Mouse (Mus musculus) gastrocnemius, adult 8-10 months (tissue): Measurements from ENCODE around the gene Ccnk. TPM values are rescaled to one million over a fixed set of nuclear protein-coding genes. Genes with fewer than 3 reads are reported as not detected.

Source experiments
- DNase-seq, 2 experiments: peaks; one replicate each; pipeline ENCODE4 v3.0.0; 2022; ENCODE audit warnings: low spot score in 2 of 2
- total RNA-seq, 4 experiments: library from RNA; stranded (reverse); gene quantifications; 2 replicates each; pipeline ENCODE4 v1.2.4; 2022

Ccnk gene
- total RNA-seq, 4 experiments from 2014 or later: 133 to 150 (median 139) TPM

DNA sequence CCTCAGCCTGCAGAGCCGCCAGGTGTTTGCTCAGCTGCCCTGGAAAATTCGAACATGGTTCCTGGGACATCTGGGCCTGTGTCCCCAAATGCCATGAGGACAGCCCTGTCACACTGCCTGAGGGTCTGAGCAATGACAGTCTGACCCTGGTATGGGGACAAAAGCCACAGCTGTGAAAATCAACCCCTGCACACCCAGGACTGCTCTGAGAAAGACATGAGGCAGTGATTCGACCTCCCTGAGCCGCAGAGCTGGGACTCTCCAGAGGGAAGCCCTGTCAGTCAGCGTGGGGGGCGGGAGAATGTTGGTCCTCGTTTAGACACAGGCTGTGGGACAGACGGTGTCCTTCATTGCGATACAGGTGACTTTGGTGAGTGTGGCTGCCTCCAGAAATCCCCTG lies 66.2 kb downstream of the Ccnk start:
- DNase-seq: no peak

DNA sequence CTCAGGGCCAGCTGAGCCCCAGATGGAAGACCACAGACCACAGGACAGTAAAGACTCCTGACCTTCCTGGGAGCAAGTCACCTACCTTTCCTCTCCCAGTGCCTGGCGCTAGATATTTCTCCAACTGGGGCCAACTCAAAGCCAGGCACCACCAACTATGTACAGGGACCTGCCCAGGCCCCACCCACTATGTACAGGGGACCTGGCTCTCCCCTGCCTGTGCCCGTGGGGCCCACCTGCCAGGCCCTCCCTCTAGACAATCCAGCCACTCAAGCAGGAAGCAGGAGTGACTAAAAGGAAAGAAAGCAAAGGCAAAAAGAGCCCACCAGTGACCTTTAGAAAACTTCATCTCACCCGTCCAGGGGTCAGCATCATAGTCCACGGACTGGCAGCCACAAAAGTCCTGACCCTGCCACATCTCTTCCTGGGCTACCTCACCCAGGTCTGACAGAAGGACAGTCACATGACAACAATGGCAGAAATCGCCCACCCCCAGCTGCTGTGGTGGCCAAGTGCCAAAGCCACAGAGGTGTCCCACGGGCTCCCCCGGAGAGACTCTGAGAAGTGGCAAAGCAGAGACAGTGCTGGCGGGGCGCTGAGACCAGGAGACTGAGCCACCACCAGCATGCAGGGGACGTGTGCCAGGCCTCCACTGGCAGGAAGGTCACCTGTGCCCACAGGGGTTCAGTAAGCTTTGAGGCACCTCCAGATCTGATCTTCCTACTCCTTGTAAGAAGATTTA lies 67.6 kb downstream of the Ccnk start:
- no peak for DNase-seq

DNA sequence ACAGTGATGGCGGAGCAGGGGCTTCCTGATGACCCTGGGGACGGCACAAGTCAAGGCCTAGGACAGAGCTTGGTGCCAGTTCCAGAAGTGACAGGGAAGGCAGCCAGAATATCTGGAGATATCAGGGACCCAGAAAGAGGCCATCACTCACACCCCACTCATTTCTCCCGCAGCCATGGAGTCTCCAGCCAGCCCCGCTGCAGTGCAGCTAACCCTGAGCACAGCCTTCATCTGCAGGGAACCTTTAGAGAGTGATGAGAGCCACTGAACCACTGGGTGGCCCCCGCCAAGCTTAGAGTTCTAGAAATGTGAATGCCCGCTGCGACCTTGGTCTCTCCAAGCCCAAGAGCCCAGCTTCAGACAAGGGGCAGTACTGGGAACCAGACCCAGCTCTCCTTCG lies 69.6 kb downstream of the Ccnk start:
- DNase-seq: no peak

DNA sequence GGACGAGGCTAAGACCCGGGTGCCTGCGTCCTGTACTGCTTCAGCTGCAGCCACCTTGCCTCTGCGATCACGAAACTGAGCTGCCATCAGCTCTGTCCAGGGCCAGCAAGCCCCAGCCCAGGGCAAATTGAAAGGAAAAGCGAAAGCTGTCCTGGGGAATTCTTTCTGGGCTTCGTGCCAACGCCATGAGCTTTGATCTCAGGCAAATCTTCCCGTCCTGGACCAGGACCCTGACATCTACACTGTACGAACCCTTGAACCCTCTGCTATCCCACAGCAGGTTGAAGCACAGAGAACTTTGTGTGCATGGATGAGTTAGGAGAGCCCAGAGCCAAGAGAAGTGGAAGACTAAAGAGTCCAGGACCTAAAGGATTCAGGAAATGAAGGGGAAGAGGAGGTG lies 70.1 kb downstream of the Ccnk start:
- DNase-seq: no peak

DNA sequence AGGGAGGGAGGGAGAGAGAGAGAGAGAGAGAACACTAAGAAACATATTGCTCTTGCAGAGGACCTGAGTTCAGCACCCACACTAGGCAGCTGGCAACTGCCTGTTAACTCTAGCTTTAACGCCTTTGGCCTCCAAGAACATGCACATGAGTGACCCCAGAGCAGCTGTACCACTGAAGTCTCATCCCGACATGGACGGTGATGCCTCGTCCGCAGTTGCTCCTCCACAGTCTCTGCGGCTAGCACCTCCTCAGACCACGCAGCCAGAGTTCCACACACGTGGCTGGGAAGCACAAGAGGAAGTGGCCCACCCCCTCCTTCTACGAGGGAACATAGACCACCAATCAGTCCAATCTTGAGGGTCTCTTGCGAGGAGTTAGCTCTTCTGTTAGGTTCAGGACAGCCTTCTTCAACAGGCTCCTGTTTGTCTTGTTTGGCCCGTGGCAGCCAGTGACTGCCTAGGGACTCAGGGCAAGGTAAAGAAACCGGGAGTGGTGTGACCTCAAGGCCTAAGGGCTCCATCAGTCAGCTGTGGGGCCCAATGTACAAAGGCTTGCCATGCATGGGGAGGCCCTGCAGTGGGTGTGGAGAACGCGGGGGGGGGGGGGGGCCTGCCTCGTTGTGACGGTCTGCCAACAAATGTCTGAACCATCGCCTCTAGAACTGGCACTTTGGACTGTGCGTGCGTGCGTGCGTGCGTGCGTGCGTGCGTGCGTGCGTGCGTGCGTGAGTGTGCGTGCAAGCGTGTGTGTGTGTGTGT lies 71.8 kb downstream of the Ccnk start:
- no peak for DNase-seq

DNA sequence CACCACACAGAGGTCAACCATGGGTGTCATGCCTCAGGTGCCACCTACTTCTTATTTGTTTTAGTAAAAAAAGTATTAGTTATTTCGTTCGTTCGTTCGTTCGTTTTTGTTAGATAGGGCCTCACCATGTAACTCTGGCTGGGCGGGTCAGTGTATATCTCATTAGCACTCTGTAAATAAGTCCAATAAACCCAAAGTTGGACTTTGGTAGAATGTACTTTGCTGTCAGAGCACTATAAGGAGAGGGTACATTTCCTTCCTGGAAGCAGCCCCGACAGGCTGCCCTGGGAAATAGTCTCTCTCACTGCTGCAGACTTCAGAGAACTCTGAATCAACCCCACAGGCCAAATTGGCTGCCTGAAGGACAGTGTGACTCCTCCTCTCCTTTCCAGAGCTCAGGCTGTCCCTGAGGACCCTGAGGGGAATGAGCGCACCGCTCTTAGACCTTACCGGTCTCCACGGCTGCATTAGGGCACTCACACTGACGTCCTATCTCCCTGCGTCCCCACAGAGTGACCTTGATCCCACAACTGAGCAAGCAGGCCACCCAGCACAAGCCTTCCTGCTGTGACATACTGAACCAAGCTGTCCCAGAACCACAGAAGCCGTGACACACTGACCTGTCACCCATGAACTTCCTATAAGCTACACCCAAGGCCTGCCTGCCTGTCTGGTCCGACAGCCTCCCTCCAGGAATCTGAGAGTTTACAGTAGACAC lies 72.6 kb downstream of the Ccnk start:
- no peak for DNase-seq

Other genes with a start within 250 kb of the Ccnk start
- gene Bcl11b, start 176.0 kb upstream of the Ccnk start, total RNA-seq: under 1 TPM in 1 of 4 experiments, not detected in 3; 0.02 TPM
- gene Setd3, start 265 bp upstream of the Ccnk start, total RNA-seq: 100 to 1,000 TPM; 111 to 120 (median 117) TPM
- 10 to 100 TPM; 41.1 to 49.4 (median 43.5) TPM for gene Ccdc85c, start 95.8 kb downstream of the Ccnk start, total RNA-seq
- gene Hhipl1, start 126.7 kb downstream of the Ccnk start, total RNA-seq: under 1 TPM; 0.44 to 0.74 (median 0.69) TPM
- gene Cyp46a1, start 154.8 kb downstream of the Ccnk start, total RNA-seq: under 1 TPM; 0.13 to 0.44 (median 0.19) TPM
- gene Eml1, start 191.4 kb downstream of the Ccnk start, total RNA-seq: 100 to 1,000 TPM in 3 of 4 experiments, 10 to 100 TPM in 1; 92.6 to 123 (median 118) TPM